Mouse (Mus musculus) T-helper 1 cell (primary cell): ENCODE measurements around the gene Tspan11.

Experiments used
- in situ Hi-C: fragments of 300-600 bp; cut with MboI, MseI; formaldehyde crosslinking; loops from one replicate; pipeline ENCODE4 v1.15.1; 2025; ENCODE audit warnings: high pct_unique_total_duplicates

The Tspan11 gene

DNA sequence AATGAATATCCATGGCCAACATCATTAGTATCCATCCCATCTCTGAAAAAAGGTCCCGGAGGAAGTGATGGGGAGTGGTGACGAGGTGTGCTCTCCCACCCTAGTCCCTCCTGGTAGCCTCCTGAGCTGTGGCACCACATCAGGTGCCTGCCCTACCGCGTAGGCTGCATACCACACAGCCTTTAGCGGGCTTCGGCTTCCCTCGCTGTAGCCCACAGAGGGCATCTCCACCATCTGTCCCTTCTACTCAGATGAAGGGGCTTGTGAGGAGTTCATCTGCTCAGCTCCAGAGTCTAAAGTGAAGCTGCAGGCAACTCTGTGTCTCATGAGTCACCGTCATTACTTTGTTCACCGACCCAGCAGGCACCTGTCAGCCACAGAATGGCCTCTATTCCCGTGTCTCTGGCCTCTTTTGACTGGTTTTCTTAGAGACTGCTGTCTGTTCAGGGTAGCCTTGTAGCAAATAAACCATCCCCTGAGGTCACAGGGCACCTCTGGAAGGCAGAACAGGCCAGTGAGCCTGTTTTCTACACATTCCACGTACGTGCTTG lies 101.6 kb downstream of the Tspan11 start:
- in situ Hi-C loops = no loop called here

DNA sequence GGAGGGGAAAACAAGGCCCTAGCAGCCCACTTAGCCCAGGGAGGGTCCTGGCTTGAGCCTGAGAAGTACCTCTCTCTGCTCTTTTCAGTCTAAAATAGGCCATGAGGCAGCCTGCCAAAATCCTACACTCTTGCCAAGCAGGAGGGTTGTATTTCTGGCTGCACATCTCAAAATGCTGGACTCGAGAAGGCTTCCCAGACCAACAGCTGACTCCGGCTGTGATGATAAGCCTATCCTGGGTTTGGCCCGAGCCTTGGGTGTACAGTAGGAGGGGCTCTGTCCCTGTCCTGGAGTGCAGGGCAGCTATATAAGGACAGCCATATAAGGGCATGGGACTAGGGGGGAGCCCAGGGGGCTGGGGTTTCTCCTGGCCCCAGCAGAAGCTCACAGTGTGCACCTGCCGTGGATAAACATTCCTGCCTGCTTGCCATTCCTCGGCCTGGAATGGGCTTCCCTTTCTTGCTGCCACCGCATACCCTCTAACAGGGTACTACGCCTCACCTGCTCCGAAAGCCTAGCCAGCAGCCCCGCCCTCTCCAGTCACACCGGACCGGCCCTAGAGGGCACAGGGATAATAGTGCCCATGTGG lies 102.3 kb downstream of the Tspan11 start:
- in situ Hi-C loops = no loop called here

DNA sequence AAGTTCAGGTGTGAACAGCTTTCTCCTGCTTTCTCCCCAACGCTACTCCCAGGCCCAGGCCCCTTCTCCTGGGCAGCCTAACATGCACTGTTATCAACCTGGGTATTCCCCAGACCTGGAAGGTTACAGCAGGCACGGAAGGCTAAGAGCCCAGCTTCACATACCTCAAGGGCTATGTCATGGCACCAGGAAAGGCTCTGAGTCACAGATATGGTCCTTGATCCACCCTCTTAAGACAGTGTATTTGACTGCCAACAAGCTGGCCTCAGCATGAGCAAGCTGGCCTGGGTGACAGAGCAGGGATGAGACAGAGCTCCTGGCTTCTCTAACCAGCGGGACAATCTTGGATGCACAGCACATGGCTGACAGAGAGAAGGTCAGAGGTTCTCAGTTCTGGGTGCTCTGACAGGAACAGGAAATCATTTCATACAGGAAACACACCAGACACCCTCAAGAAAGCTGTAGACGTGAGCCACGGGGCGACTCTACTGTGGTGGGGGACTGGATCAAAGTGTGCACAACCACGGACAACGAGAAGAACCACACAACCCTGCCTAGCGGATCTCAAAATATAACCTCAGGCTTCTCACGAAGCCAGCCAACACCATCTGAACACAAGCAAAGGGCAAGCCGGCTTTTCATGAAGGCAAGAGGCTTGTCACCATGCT lies 104.3 kb downstream of the Tspan11 start:
- in situ Hi-C loops = no loop called here

- in situ Hi-C loops = no loop called here
These were observed 105.6 kb downstream of the Tspan11 start for GRCm38 (mm10) chr6:127992993-127993392.

DNA sequence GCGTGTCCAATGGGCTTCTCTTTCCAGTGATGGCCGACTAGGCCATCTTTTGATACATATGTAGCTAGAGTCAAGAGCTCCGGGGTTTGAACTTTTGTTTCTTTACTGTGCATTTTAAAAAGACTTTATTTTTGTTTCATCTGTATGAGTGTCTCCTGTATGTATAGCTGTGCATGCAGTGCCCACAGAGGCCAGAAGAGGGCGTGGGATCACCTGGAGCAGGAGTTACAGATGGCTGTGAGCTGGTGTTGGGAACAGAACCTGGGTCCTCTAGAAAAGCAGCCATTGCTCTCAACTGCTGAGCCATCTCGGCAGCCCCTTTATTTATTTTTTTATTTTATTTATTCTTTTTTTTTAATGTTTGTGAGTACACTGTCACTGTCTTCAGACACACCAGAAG lies 109.5 kb downstream of the Tspan11 start:
- in situ Hi-C loops = no loop called here

DNA sequence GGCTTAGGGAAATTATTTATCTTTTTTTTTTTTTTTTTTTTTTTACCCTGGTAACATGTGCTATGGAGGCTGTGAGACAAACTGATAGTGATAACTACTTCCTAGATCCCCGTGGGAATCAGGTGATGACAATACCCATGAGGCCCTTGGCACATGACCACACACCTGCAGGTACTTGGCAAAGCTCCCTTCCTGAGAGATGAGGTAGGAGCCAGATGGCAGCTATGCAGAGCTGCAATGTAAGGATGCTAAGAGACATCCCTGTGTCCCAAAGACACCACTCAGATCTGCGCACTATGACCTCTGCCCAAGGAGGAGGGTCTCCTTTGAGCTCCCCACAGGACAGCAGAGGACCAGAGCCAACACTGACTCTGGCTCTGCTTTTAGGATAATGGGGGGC lies 111.7 kb downstream of the Tspan11 start:
- in situ Hi-C loops = no loop called here

- in situ Hi-C loops = loop anchor here (10.0 kb wide), 1 partner anchor 1076 kb away; the partner anchor contains the start of gene Dyrk4
These were observed 113.4 kb downstream of the Tspan11 start for GRCm38 (mm10) chr6:128000777-128001176.

DNA sequence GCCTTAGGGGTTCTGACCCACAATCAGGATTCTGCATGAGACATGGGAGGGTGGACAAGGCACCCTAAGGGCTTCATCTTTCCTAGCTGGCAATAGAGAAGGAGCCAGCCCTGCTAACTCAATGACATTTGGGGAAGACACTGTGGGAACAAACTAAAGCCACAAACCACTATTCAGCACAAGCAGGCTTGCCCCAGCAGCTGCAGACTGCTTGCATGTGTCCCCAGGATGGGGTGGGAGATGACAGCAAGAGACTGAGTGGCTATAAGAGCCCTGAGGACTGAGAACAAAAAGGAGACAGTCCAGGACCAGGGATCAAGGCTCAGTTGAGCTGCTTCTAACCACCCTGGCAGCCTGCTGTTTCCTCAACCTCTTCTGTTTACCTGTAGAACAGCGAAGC lies 114.2 kb downstream of the Tspan11 start:
- in situ Hi-C loops = loop anchor here (10.0 kb wide), 1 partner anchor 1077 kb away; the partner anchor contains the start of gene Dyrk4

GRCm38 (mm10) chr6:128002104-128002503 lies 114.7 kb downstream of the Tspan11 start:
- in situ Hi-C loops = loop anchor here (10.0 kb wide), 1 partner anchor 1077 kb away; the partner anchor contains the start of gene Dyrk4

DNA sequence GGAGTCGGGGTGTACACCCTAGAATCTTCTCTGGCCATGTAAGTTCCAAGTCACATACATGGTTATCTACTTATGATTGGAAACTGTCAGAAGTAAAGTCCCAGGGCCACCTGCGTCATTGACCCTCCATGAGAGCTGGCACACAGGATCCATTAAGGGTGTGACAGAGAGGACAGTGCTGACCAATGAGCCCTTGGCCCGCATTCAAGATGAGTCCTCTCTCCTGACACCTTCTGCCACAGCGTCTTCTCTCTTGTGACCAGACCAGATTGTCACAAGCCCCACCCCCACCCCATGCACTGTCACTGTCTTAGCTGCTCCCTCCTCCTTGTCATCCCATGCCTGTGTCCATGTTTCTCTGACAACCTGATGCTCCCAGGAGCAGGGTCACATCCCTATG lies 115.3 kb downstream of the Tspan11 start:
- in situ Hi-C loops = loop anchor here (10.0 kb wide), 1 partner anchor 1078 kb away; the partner anchor contains the start of gene Dyrk4

GRCm38 (mm10) chr6:128003542-128003941 lies 116.2 kb downstream of the Tspan11 start:
- in situ Hi-C loops = loop anchor here (10.0 kb wide), 1 partner anchor 1079 kb away; the partner anchor contains the start of gene Dyrk4
